Mouse (Mus musculus): ENCODE measurements at regions not wholly inside any gene's neighbourhood (a gene's known extent, or its start where the extent isn't known, plus 50 kb on each side); places are given as distances from the start of the nearest gene placed in this dataset.

GRCm38 (mm10) chr5:119398475-119398874, 272.0 kb upstream of the Tbx3 start:
- DNase-seq: no peak

DNA sequence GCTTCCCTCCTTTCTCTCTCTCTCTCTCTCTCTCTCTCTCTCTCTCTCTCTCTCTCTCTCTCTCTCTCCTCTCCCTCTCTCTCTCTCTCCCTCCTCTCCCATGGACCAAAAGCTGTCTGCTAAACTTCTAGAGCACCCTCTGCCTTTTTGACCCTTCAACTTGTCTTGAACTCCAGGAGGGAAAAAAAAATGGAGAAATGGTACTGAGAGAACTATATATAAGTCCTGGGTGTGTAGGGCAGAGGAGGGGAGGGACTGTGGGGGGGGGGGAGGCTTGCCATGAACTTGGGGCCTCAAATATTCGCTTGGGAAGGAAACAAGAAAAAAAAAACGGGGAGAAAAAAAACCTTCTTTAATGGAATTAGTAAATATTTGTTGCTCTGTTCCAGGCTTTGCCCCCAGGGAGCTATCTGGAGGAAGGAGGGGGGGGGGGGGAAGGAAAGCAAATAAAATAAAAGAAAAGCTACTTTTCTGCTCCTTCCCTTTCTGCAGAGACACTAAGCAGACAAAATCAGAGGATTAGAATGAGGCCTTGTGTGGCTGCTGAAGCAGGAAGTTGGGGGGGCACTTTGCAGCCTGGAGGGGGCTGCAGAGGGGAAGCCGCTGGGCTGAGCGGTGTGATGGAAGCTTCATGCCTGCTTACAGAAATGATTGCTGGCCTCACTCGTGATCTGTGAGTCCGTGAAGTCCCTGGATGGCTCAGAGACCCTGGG, 270.1 kb upstream of the Tbx3 start:
- peak; percentile 19 for DNase-seq

- no peak for DNase-seq
Measured at GRCm38 (mm10) chr5:119401915-119402314, 268.6 kb upstream of the Tbx3 start.

- DNase-seq: no peak
Measured at GRCm38 (mm10) chr5:119402651-119403050, 267.8 kb upstream of the Tbx3 start.

GRCm38 (mm10) chr5:119410966-119411365, 259.5 kb upstream of the Tbx3 start:
- no peak for DNase-seq

GRCm38 (mm10) chr5:119415835-119416234, 254.6 kb upstream of the Tbx3 start:
- no peak for DNase-seq

DNA sequence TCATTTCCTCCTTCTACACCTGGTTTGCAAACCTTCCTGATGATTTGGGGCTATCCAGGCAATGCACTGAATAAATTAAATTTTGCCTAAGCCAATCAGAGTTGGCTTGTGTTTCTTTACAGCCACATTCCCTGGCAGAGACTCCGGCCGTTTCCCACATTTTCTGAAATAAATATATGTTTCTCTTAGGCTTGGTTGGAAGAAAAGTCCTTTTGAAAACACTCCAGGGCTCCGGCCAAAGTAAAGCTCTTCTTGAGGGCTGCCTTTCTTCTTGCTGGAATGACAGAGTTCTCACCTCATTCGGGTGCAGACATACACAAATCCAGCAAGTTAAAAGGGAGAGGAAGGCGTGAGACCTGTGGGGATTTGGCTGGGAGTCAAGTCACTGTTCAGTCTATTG, 252.0 kb upstream of the Tbx3 start:
- DNase-seq: no peak

- DNase-seq: peak; percentile 49
Measured at GRCm38 (mm10) chr5:119427511-119428019, 242.9 kb upstream of the Tbx3 start.

GRCm38 (mm10) chr5:119431271-119431756, 239.2 kb upstream of the Tbx3 start:
- DNase-seq: no peak

DNA sequence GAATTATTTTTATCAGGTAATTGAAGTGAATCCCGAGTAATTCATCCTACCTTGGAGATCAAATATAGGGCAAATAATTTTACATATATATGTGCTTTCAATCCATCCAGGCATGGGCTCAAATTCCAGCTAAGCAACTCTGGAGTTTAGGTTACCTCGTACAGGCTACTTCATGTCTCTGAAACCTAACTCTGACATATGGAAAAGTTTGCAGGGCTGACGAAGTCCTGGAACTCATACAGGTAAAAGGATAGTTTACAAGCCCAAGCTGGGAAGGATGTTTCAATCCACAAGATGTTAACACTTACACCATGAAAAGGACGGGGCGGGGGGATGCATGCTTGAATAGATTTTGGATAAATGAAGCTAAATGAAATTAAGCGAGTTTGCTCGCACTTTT, 235.9 kb upstream of the Tbx3 start:
- DNase-seq: no peak

GRCm38 (mm10) chr5:119448494-119448893, 222.0 kb upstream of the Tbx3 start:
- DNase-seq: no peak

DNA sequence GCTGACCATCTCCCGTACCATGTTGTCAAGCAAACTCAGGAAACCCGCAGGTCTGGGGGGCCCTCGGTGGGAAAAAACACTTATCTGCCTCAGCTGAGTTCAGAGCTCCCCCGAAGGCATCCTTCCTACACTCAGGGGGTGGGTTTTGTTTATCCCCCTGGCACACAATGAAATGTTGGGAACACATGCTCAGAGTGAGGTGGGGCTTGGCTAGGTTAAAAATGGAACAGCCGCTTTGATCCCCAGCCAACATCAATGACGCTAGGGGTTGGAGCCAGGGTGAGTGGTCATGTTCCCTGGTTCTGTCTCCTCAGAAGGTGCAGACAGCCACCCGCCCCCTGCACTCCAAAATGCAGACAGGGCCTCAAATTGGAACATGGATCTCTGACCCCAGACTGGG, 221.3 kb upstream of the Tbx3 start:
- no peak for DNase-seq

DNA sequence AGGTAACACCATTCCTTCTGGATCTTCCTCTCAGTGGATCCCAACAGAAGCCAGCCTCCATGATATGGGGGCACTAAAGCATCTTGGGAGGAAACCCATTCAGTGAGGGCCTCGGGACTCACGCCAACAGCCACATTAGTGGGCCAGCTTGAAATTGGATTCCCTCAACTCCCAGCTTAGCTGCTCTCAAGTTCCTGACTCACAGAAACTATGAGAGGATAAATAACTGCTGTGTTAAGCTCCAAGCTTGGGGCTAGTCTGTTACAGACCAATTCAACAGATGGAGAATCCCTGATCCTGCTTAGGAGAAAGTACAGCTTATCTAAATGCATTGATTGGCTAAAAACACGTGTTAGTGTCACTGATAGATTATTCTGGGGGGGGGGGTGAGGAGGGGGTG, 210.7 kb upstream of the Tbx3 start:
- DNase-seq: no peak

DNA sequence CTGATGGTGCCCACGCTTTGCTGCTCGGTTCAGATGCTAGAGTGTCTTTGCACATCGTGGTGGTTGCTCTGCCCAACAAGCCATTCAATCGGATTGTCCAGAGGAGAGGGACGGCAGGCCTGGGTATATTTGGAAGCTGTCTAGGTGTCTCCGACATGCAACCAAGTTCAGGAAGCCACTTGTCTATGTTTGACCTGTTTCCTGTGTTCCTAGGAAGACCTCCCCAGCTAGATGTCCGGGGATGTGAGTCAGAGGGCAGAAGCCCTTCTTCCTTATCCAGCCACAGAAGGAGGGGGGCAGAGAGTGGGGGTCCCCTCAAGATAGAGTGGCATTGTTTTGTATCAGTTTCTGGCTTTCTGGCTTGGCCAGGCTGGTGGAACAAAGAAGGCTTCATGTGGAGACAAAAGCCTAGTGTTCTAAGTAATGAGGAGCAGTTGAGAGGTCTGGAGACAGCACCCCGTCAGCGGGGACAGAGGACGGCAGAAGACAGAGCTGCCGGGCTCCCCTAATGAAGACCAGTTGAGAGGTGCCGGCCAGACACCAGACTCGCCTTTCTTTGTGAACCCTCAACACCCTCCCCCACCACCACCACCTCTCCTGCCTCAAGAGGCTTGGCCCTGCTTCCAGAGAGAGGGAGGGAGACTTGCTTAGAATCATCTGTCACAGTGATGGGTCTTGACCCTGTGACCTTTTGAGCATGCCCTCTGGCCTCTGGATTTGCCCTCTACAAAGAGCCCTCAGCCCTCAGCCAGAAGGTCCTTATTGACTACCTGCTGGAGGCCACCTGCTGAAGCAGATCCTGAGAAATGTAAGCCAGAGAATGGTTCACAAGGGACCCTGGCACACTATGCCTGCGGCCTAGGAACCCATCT, 207.6 kb upstream of the Tbx3 start:
- no peak for DNase-seq

DNA sequence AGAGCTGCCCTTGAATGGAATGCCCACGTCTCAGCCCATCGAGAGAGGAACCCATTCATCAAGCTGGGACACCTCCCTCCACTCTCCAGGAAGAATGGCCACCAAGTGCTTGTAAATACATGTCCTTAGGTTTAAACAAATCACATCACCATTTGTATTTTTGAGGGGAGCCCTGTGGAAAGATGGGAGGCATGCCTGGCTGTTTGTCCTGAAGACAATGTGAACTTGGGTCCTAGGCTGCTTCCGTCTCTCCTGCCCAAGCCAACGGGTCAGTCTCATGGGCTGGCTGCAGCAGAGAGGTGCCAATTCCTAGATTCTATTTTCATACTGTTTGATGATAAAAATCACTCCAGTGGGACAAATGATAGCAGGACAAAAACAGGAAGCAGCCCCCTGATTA, 205.9 kb upstream of the Tbx3 start:
- DNase-seq: no peak

DNA sequence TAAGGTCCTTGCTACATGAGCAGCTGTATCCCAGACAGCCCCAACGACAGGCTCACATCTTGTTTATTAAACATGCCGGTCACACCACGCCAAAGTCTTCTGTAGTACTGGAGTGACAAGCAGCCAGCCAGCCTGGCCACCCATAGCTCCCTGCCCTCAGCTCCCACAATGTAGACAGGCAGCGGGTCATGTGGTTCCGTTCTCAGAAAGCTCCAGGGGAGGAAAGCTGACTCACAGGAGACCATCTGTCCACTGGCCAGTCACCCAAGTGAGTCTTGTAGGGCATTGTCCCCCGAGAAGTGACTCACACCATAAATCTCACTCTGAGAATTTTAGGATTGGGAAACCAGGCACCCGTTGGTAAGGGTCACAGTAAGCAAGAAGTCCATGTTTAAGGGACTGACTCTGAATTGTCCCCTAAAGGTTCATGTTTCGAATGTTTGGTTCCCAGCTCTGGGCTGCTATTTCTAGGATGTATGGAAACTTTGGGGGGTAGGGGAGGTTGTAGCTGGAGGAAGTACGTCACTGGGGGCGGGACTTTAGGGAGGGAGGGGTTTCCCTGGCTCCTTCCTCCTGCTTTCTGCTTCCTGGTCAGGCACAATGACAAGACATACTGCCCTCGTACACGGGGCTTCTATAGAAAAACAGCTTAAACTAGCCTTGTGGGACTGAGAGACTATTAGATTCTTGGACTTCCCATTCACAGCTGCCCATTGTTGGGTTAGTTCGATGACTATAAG, 203.0 kb upstream of the Tbx3 start:
- DNase-seq: no peak

DNA sequence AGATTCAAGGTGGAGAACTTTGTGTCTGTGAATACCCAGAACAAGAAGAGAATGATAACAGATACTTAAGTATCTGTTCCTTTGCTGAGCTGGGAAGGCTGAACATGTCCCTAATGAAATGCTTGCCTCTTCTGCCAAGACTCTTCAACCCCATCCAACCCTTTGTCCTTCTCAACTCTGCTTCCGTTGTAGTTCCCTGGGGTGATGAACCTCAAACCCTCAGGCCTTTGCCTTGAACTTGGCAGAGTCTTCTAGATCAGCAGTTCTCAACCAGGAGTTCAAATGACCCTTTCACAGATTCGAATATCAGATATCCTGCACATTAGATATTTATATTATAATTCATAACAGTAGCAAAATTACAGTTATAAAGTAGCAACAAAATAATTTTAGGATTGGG, 192.5 kb upstream of the Tbx3 start:
- DNase-seq: peak; percentile 9

DNA sequence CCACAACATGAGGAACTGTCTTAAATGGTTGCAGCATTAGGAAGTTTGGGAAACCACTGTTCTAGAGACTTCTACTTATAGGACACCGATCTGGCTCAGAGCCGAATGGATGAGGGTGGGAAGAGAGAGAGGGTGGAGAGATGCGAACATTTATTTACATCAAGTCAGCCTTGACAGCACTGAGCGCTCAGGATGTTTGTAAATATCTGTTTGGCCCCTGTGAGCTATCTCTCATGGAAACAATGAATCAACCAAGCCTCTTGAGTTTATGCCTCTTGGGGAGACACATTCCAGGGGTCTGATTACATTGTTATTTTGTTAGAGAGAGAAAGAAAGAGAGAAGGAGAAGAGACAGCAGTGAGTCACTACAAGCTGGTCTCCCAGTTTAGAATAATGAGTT, 192.1 kb upstream of the Tbx3 start:
- no peak for DNase-seq

DNA sequence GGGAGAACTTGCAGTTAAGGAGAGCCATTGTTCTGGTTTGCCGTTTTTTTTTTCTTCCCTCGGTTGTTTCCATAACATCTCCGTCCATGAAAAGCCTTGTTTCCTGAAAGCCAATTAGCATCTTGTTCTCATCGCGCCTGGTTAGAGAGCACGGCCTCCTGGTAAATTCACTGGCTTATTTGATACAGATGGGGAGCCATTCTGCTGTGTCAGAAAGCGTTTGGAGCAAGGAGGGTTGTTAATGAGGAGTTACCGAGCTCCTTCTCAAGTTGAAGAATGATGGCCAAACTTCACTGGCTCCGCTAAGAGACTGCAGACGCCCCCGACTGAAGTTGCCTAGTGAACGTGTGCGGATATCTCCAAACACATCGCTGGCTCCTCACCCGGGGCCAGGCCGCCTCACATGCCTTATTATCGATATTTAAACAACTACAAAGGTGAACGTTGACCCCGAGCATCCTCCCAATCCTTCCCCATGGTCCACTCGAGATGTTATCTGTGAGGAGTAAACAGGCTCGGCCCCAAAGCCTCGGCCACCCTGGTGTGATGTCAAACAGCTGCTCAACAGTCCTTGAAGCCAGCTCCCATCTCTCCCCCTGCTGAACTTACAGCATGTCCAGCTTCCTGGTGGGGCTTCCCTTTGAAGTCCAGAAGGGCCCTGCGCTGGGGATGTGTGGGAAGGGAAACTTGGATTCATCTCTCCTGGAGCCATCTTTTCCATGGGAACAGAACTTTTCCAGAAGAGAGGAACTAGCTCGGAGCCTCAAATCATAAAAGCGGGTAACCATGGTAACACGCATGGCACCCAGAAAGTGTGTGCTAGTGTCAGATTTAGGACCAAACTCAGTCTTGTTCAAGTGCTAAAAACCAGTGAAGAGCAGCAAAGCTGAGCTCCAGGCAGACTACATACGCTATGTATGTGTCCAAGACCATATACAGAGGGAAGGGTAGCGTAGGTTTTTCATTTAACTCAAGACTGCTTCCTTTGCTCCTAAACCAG, 190.0 kb upstream of the Tbx3 start:
- DNase-seq: no peak

DNA sequence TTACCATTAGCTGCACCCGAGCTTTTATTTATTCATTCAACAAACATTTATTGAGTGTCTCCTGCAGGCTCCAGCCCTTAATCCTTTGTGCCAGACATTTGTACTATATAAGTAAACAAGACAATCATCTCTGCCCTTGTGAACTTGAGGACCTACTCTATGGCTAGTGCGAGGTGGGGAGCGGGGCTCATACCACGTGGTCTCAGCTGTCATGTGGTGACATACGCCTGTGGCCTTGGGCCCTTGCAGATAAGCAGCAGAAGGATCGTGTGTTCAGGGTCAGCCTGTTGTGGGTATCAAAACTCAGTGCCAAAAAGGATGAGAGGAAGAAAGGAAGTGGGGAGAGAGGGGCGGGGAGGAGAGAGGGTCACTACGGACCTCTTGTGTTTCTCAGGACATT, 186.8 kb upstream of the Tbx3 start:
- no peak for DNase-seq

DNA sequence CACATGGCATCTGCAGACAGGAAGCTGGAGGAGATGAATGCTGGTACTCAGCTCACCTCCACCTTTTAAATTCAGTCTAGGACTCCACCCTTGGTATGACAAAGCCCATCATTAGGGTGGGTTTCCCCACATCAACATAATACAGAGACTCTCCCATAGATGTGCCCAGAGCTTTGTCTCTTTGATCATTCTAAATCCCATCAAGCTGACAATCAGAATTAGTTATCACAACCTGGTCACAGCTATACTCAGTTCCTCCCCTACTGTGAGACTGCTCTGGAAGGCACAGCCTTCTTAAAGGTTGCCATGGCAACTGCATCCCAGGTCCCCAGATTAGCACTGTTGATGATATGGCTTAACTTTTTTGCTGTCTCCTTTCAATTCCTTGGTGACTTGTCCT, 184.3 kb upstream of the Tbx3 start:
- no peak for DNase-seq
